Mouse (Mus musculus): ENCODE results near the gene Zkscan5.
"Not testable (repeated sequence)": the region's sequence is repeated elsewhere in the genome, so short reads cannot be mapped to it uniquely, and the experiment has no call there.

Gene Zkscan5

DNA sequence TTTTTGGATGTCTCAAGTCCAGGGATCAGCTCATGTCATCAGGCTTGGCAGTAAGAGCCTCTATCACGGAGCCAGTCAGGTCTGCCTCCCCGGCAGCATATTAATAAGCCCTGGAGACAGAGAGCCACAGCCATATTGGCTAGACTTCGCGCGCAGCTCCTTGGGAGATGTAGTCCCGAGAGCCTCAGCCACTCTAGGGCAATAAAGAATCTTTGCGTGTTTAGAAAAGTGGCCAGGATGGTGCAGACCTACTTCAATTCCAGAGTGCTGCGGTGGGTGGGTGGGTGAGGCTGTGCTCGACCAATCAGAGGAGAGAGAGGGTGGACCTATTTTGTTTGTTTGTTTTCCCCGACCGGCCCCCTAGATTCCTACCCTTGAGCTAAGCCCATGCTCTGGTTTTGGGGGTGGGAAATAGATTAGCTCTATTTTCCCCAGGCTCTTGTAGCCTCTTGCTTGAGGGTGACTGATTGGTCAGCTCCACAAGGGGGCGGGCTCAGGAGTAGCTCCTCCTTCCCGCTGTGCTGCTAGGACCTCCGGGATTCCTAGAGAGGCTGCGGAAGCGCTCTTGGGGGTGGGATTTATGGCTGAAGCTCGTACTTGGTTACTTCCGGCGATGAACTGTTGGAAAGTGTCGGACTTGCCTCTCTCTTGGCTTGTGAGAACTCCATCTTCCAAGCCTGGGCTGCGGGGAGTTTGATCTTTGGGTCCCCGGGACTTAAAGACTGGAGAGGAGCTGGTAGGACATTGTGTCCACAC, at the start of gene Zkscan5:
Gene Zkscan5 (plus strand): TSS at position 627 of the 756 bp plus-strand sequence.
- DNase-seq (ENCODE audit: low spot score), result peak; percentile 97

DNA sequence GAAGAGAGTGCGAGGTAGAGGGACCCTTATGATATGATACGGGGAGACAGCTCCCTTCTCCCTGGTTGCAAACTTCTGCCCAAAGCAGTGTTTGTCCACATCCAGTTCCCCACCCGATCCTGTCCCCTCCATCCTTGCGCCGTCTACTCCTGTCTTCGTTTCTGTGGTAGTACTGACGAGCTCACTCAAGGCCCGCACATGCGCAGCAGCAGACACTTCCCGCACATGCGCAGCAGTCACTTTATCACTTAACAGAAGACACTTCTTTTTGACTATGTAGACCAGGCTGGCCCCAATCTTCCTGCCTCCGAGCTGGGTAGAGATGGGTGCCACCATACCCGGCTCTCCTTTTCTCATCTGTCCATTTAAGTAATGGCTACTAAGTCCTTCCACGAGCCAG, 43.0 kb upstream of the Zkscan5 start:
- no peak for DNase-seq (ENCODE audit: low spot score)

DNA sequence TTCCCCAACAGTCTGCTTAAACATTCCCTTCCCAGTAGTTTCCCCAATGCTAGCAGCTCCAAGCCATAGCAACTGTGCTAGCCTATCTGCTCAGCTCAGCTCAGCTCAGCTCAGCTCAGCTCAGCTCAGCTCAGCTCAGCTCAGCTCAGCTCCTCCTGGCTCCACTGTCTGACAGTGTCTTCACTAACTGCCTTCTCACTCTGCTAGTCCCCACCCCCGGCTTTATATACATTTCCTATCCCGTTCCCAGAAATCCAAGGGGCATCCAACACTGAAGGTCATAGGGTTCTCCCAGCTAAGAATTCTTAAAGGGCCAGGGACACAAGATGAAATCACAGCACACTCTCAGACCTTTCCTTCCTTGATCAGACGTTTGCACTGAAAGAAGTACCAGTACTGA, 39.7 kb upstream of the Zkscan5 start:
- DNase-seq (ENCODE audit: low spot score), result no peak

DNA sequence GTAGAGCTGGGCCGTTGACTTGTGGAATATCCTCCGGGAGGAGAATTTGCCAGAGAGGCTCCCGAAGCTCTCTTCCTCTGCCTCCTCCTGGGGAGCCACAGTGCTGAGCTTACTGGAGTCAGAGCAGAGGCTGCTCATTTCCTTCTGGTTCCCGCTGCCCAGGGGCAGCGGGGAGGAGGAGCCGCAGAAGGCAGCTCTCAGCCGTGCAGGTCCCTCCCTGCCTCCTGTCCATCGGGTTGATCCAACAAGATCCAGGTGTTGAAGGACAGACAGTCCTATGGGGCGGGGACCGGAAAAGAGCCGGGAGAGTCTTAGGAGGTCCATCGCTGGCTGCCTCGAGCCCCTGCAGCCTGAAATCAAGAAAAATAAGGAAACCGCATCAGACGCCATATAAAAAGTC, 39.2 kb upstream of the Zkscan5 start:
- DNase-seq (ENCODE audit: low spot score), result no peak

DNA sequence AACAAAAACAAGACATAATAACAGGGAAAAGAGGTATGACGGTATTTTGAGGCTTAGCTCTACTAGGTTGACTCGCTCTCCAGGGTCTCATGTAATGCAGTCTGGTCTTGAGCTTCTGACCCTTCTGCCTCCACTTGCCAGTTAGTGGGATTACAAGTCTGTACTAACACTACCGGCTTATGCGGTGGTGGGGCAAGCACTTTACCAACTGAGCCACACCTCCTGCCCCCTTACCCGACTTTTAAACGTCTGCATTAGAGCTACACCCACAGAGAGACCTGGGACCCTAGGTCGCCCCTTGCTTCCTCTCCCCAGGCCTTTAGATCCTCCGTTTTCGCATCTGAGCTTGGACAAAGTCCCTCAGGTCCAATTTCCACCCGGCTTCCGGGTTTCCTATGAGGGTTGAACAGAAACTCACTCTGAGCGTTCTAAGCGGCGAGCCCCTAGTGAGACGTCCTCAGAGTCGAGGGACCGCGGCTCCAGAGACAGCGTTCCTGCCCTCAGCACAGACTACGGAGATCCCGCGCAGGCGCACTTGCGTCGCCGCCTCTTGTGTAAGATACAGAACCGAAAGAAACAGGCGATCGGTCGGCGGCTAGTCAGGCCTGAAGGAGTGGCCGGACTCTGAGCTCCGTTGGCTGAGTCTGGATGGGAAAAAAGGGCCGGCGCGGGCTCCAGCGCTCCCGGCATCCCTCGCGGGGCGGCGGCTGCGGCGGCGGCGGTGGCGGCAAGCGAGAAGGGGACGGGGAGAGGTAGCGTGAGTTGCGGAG, 37.6 kb upstream of the Zkscan5 start, which contains the start of the genes Ptcd1 and Cpsf4:
Gene Ptcd1 (minus strand): TSS at position 573 of the 770 bp plus-strand sequence.
Gene Cpsf4 (plus strand): TSS at position 678 of the 770 bp plus-strand sequence.
- DNase-seq (ENCODE audit: low spot score), result peak; percentile 99

DNA sequence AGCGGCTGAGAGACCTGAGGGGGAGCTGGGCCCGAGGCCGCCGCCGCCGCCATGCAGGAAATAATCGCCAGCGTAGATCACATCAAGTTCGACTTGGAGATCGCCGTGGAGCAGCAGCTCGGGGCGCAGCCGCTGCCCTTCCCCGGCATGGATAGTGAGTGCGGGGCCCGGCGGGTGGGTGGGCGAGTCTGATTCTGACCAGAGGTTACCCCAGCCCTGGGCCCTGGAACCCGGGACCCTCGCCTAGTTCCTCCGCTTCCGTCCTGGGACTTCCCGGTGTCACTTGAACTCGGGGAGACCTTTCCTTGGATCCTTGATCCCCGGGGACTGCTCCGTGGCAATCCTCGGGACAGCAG, 37.1 kb upstream of the Zkscan5 start:
- no peak for DNase-seq (ENCODE audit: low spot score)

DNA sequence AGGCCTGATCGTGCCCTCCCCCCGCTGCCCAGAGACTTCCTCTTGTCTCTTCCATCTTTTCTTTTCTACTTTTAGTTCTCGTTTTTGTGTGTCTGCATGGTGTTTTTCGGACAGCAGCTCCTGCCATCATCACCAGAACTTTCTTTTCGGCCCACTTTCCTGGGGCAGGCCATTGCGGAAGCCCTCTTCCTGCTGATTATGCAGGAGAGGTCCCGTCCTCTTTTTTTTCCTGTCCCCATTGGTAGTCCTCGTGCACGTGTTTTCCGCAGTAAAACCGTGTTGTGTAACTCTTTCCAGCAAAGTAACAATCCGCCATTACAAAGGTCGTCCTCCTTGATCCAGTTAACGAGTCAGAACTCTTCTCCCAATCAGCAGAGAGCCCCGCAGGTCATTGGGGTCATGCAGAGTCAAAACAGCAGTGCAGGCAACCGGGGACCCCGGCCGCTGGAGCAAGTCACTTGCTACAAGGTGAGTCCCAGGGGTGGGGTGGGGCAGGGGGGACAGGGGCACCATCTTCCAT, 25.8 kb upstream of the Zkscan5 start:
- DNase-seq (ENCODE audit: low spot score), result no peak

DNA sequence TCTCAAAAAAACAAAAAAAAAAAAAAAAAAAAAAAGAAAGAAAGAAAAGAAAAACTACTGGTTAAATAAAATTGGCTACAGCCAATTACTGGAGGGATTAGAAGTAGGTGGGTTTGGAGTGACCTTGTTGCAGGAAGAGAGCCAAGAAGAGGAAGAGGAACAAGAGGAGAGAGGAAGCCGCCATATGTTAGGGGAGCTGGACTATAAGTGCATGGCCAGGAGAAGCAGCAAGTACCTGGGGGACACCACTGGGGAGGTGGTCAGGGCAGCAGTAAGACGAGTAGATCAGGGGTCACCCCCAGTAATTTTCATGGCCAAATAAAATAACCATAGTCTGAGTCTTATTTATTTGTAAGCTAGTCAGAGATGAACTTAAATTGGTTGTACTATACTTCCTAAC, 19.1 kb upstream of the Zkscan5 start:
- DNase-seq (ENCODE audit: low spot score), result no peak

DNA sequence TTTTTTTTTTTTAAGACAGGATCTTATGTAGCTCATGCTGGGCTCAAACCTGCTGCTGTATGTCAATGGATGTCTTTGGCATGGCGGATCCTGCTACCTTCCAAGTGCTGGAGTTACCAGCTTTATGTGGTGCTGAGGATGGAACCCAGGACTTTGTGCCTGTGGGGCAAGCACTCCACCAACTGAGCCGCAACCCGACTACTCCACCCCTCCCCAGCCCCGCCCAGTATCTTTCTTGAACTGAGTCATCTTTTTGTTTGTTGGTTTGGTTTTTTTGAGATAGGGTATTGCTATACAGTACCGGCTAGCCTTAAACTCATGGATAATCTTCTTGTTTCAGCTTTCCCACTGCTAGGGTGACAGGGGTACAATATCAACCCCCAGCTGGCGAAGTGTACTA, 14.9 kb upstream of the Zkscan5 start:
- DNase-seq (ENCODE audit: low spot score), result peak; percentile 43

DNA sequence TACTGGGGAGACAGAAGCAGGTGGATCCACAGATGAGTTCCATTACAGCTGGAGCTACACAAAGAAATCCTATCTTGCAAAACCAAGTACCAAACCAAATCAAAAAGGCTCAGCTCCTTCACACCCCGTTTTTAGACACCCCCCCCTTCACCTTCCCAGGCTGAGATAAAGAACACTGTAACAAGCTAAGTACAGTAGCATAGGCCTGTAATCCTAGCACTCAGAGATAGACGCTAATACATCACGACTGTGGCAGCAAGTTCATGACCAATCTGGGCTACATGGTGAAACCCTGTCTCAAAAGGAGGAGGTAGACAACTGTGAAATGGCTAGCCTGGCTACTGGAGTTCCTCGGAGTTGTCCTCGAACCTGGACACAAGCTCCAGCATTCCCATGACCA, 14.0 kb upstream of the Zkscan5 start:
- DNase-seq (ENCODE audit: low spot score), result peak; percentile 42

DNA sequence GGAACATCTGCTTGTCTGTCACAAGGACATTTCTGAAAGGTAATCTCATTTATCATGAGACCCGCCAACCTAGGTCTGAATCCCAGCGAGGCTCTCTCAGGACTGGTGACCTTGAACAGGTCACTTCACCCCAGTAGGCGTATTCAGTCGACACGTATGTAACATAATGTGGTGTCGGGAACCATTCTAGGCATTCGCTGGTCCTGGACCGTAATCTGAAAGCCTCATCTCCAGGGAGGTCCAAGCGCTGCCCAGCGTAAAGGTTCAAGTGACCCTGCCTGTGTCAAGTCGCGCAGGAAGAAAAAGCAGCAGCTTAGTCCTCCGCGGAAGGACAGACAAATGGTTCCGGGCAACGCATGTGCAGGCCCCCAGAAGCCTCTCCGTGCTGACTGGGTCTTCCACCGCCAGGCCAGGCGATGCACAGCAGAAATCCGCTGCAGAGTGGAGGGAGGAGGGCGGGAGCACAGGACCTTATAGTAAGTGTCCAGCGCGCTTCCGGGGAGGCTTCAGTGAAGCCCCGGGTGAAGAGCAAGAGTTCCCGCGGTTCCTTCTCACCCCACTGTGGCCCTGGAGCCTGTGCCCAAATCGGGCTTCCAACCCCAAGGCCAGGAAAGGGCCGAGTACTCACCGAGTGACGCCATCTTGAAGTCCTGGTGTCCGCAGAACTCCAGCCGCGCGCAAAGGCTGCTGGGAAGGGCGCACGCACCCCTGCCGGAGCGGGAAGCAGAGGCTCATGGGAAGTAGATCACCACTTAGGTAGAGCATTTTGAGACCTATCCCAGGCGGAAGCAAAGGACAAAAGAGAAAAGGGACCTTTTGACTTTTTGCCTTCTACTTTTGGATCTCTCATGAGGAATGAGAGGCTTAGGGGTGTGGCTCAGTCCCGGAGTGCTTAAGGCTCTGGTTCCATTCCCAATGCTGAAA, 13.2 kb upstream of the Zkscan5 start:
- peak; percentile 86 for DNase-seq (ENCODE audit: low spot score)

DNA sequence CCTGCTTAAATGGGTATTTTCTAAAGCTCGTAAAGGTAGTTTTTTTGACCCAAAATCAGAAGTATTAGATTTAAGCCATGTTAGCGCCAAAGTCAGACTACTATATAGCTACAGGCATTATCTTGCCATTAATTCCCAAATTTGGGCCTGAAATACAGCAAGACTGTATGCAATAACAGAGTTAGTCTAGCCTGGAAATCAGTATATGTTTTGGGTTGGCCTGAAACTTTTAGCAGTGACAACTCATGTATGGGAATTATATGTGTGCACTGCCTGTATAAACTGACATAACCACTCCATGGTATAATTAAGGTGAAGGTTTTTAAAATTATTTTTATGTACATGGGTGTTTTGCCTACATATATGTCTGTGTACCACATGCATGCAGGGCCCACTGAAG, 12.4 kb upstream of the Zkscan5 start, which contains the start of gene Atp5j2:
Gene Atp5j2 (minus strand): TSS at position 101 of the 400 bp plus-strand sequence.
- no peak for DNase-seq (ENCODE audit: low spot score)

DNA sequence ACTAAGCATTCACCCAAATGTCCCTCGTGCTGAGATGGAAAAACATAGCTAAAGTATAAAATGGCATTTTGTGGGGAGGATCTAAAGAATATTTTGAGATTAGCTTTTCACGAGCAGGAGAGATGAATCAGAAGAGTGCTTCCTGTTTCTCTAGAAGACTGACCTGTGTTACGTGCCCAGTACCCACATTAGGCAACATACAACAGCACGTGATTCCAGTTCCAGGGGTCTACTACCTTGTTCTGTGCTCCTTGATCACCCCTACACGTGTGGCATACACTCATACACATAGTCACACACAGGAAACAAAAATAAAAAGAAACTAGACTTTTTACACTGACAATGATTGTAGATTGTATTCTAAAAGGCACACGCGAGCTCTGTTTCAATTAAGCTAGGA, 4.0 kb upstream of the Zkscan5 start:
- no peak for DNase-seq (ENCODE audit: low spot score)

DNA sequence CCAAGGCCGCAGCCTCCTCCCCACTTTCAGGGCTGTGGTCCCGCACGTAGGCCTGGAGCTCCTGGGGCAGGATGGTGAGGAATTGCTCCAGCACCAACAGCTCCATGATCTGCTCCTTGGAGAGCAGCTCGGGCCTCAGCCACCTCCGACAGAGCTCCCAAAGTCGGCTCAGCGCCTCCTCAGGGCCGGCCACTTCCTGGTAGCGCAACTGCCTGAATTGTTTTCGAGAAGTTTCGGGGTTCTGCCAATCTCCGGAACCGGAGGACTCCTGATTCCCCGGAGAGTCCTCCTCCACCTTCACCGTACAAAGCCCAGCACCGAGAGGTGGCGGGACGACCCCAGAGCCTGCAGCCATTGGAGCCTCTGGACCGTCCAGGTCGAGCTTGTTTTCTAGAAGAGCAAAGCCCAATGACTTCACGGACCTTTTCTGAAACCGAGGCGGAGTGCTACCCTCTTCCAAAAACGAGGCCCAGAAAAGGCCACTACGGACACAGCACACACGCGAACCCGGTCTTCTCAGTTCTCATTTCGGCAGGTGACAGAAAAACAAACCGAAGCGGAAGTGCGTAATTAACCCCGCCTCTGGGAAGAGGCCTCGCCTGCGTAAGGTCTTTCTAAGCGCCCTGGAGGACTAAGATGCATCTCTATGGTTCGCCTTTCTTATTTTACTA, 2.9 kb upstream of the Zkscan5 start, which contains the start of gene Zkscan14:
Gene Zkscan14 (minus strand): TSS at position 548 of the 671 bp plus-strand sequence.
- DNase-seq (ENCODE audit: low spot score), result peak; percentile 80

DNA sequence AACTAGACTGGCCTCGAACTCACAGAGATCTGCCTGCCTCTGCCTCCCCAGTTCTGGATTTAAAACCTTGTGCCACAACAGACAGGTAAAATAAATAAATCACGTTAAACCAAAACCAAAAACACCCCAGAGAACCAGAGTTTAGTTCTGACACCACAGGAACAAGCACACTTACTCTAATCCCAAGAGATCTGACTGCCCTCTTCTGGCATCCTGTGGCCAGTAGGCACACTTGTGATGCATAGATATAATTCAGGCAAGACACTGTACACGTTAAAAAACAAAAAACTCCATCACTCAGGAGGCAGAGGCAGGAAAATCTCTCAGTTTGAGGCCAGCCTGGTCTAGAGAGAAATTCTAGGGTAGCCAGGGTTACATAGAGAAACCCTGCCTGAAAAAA, 1.9 kb upstream of the Zkscan5 start:
- no peak for DNase-seq (ENCODE audit: low spot score)

DNA sequence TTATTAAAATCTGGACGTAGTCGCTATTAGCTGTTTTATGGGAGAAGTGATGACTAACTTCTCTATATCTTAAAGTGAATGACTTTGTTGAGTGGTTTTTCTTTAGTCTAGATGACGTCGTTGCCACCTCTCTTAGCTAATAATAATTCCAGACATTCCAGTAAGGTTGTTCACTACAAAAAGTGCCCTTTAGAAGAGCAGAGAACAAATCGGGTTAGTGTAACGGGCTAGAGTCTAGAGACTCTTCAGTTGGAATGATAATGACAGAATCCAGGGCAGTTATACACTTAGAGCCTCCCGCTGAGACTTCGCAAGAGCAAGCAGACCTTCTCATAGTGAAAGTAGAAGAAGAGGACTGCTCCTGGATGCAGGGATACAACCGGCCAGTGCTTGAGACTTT, 679 bp downstream of the Zkscan5 start:
- no peak for DNase-seq (ENCODE audit: low spot score)

DNA sequence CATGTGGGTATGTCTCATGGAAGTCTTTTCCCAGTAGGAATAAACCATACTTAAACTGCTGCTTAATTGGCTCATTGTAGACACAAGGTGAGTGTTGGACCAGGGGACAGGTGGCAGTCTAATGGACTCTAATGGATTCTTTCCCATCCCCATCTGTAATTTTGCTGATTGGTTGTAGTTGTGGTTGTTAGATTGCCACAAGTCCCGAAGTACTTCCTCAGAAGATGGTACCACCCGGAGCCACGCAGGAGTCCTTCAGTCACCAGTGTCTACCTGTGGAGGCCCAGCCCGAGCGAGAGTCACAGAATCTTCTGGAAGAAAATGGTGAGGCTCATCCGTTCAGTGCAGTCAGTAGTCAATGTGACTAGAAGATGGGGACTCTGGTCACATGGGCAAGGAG, 3.0 kb downstream of the Zkscan5 start:
- DNase-seq (ENCODE audit: low spot score), result no peak

DNA sequence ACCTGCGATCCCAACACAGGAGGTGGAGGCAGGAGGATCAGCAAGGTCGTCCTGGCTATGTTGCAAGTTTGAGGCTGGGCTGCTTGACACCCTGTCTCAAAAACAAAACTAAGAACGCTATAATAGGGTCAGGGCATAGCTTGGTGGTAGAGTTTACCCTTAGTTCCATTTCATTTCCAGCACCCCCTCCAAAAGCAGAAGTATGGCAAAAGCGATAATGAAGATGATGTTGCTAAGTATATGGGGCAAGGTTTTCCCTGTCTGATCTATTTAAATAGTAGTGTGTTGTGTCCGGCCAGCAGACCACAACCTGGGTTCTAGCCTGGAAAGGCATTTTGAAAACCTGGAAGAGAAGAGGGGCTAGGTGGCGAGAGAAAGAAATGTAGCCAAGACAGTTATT, 3.6 kb downstream of the Zkscan5 start:
- DNase-seq (ENCODE audit: low spot score), result no peak

DNA sequence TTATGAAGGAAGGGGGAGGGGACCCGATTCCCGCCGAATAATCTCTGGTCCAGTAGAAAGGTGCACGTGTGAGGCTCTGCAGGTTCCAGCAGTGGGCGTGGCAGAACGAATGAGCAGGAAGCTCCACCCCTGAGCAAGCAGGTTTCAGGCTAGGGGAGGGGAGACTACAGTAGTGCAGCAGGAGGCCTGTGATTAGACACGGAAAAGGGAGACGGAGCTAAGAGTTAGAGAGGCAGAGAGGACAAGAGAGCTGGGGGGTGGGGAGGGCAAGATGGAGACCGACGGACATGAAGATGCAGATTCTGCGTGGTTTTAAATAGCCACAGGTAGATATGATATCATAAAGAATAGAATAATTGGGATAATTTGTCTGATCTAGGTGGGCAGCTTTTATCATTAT, 4.0 kb downstream of the Zkscan5 start:
- DNase-seq (ENCODE audit: low spot score), result not testable (repeated sequence)

DNA sequence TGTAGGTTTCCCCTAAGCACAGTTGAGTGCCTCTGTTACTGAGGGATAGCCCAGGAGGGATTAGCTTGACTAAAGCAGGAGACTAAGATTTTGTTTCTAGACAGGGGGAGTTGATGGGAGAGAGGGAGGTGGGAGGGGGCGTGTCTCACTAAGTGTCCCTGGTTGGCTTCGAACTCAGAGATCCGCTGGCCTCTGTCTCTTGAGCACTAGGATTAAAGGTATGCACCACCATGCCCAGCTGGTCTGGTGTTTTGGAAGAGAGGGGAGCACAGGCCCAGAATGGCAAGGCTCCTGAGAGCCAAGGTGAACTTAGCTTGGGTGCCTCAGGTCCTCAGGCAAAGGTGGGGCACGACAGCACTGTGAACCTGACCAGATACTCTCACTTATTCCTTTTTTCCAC, 7.0 kb downstream of the Zkscan5 start:
- no peak for DNase-seq (ENCODE audit: low spot score)

DNA sequence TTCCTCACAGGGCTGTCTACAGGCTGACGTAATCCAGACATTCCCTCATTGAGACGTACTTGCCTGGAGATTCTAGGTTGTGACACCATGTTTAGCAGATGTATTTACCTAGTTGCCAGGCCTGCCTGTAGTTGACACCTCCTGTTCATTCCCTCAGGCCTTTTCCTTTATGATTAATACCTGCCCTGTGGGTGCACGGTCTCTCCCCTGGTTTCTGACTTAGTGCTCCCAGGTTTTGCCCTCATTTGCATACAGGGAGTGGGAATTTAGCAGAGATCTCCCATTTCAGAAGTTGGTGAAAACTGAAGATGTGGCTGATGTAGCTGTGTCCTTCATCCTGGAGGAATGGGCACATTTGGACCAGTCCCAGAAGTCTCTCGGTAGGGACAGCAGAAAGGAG, 7.9 kb downstream of the Zkscan5 start:
- DNase-seq (ENCODE audit: low spot score), result no peak

Data from c-Kit-positive CD71-positive TER-119-positive erythroid progenitor cells, embryonic 14.5 days (primary cell).